Mouse (Mus musculus) ZHBTc4 (cell line): ENCODE results near the gene Fam126a.
"Not testable (repeated sequence)": the region's sequence is repeated elsewhere in the genome, so short reads cannot be mapped to it uniquely, and the experiment has no call there.

ENCODE experiments used
- DNase-seq: peaks from one replicate; pipeline ENCODE4 v3.0.0-alpha.2; 2011; ENCODE audit warnings: low read depth, low spot score

The Fam126a gene

GRCm38 (mm10) chr5:23900190-23900589 is 130.3 kb downstream of the Fam126a start:
- no peak for DNase-seq

- DNase-seq: no peak
Observed at GRCm38 (mm10) chr5:23893864-23894771, 136.4 kb downstream of the Fam126a start.

GRCm38 (mm10) chr5:23893156-23893863 is 137.2 kb downstream of the Fam126a start:
- DNase-seq: no peak

- peak; percentile 71 for DNase-seq
Observed at GRCm38 (mm10) chr5:23890734-23891133, 139.8 kb downstream of the Fam126a start.

- DNase-seq: no peak
Observed at GRCm38 (mm10) chr5:23889461-23889860, 141.0 kb downstream of the Fam126a start.

GRCm38 (mm10) chr5:23887111-23887510 is 143.4 kb downstream of the Fam126a start:
- no peak for DNase-seq

- peak; percentile 51 for DNase-seq
Observed at GRCm38 (mm10) chr5:23874457-23874856, 156.0 kb downstream of the Fam126a start.

GRCm38 (mm10) chr5:23872586-23872985 is 157.9 kb downstream of the Fam126a start:
- DNase-seq: no peak

GRCm38 (mm10) chr5:23871323-23871722 is 159.2 kb downstream of the Fam126a start:
- not testable (repeated sequence) for DNase-seq

GRCm38 (mm10) chr5:23865941-23866340 is 164.5 kb downstream of the Fam126a start:
- DNase-seq: no peak
